Mouse (Mus musculus) midbrain, embryonic 14.5 days (tissue): ENCODE data around the gene Mecom. TPM values are rescaled to one million over a fixed set of nuclear protein-coding genes. Genes with fewer than 3 reads are reported as not detected.

Source experiments
- ATAC-seq: fragments of 200-750 bp; cut with Nextera tagmentation; 2 replicates; pipeline ENCODE4 v1.8.0; 2017; ENCODE audit warnings: moderate number of reproducible peaks, moderate library complexity; ENCODE audit not compliant: low FRiP score, low TSS enrichment
- DNase-seq: peaks from one replicate; pipeline ENCODE4 v3.0.0-alpha.2; 2015
- H3K27ac ChIP-seq: fragments of 300-500 bp; sonication (generic); replicated peaks from 2 replicates; pipeline ENCODE4 v1.5.1; 2014; ENCODE audit warnings: mild to moderate bottlenecking, low read depth, low read length, moderate library complexity
- H3K27me3 ChIP-seq: fragments of 300-500 bp; sonication (generic); 2 replicates; pipeline ENCODE4 v1.6.1; 2014; ENCODE audit warnings: low read length, control low read depth, mixed read lengths; ENCODE audit not compliant: control insufficient read depth, insufficient read depth
- H3K36me3 ChIP-seq: fragments of 300-500 bp; sonication (generic); 2 replicates; pipeline ENCODE4 v1.6.1; 2014; ENCODE audit warnings: low read length, control low read depth; ENCODE audit not compliant: control insufficient read depth, insufficient read depth
- H3K4me1 ChIP-seq: fragments of 300-500 bp; sonication (generic); 2 replicates; pipeline ENCODE4 v1.6.1; 2014; ENCODE audit warnings: mild to moderate bottlenecking, antibody characterized with exemption, low read length, control low read depth; ENCODE audit not compliant: control insufficient read depth, insufficient read depth
- H3K4me2 ChIP-seq: fragments of 300-500 bp; sonication (generic); 2 replicates; pipeline ENCODE4 v1.6.1; 2014; ENCODE audit warnings: mild to moderate bottlenecking, low read length, moderate library complexity
- H3K4me3 ChIP-seq: fragments of 300-500 bp; sonication (generic); replicated peaks from 2 replicates; pipeline ENCODE4 v1.5.1; 2014; ENCODE audit warnings: low read depth, low read length
- H3K9ac ChIP-seq: fragments of 300-500 bp; sonication (generic); replicated peaks from 2 replicates; pipeline ENCODE4 v1.6.1; 2014; ENCODE audit warnings: mild to moderate bottlenecking, low read length, moderate library complexity
- H3K9me3 ChIP-seq: fragments of 300-500 bp; sonication (generic); 2 replicates; pipeline ENCODE4 v1.6.1; 2016; ENCODE audit warnings: low read length, control low read depth, mixed read lengths; ENCODE audit not compliant: control insufficient read depth
- WGBS: fragments of 180-500 bp; shearing (Covaris S2); extraction: QIAGEN DNeasy Blood & Tissue Kit; methylation state at CpG from one replicate; pipeline ENCODE4 v1.1.7; 2014; 5-methylcytosine and 5-hydroxymethylcytosine counted together
- polyA plus RNA-seq: library from polyadenylated mRNA; unstranded; fragments of >200 nt; fragmentation: Nextera tagmentation; extraction: Ambion mirVana; gene quantifications from 2 replicates; pipeline ENCODE4 v1.2.1, GENCODE M21; 2014

The Mecom gene
- polyA plus RNA-seq, 1 experiment from 2014 or later = 10.1 TPM

- Histone ChIP-seq H3K9ac (no peak overlapping the region), H3K36me3 (no peaks in the 10 kb centered on the region), H3K9me3 (no peaks in the 10 kb centered on the region), H3K4me3 (no peak overlapping the region), H3K4me2 (no peak overlapping the region), H3K4me1 (peaks cover 10% of the 10 kb centered on the region; the same call in 1 of the 2 replicates), H3K27me3 (no peaks in the 10 kb centered on the region), H3K27ac (no peak overlapping the region)
- DNase-seq (no peak), ATAC-seq (no peak)
- 93% methylated on average over 8 of the region's 8 CpGs for WGBS
Observed at GRCm38 (mm10) chr3:30148378-30149079, 399.3 kb downstream of the Mecom start.

DNA sequence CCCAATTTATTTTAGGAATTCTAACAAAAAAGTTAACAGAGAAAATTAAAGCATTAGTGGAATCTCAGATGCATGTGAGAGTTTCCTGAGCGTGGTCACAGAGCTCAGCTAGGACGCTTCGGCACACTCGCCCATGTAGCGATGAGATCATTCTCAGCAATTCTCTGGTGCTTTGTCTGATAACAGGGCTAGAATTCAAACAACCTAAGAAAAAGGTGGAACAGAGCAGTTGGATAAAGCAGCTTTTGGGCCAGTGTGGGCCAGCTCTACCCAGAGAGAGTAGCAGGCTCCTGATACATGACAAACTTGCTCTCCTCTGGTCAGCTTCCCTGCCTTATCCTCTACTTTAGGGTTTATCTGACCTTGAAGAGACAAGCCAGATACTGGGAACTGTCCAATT is 402.8 kb downstream of the Mecom start:
- no peak overlapping the region for H3K9ac ChIP-seq
- H3K36me3 ChIP-seq = no peaks in the 10 kb centered on the region
- no peak for DNase-seq
- no peaks in the 10 kb centered on the region for H3K27me3 ChIP-seq
- H3K4me1 ChIP-seq = peaks cover 11% of the 10 kb centered on the region; the same call in 1 of the 2 replicates
- no peak for ATAC-seq
- no peaks in the 10 kb centered on the region for H3K9me3 ChIP-seq
- 84% methylated on average over 5 of the region's 5 CpGs for WGBS
- H3K4me2 ChIP-seq = no peak overlapping the region
- no peak overlapping the region for H3K4me3 ChIP-seq
- H3K27ac ChIP-seq = no peak overlapping the region

DNA sequence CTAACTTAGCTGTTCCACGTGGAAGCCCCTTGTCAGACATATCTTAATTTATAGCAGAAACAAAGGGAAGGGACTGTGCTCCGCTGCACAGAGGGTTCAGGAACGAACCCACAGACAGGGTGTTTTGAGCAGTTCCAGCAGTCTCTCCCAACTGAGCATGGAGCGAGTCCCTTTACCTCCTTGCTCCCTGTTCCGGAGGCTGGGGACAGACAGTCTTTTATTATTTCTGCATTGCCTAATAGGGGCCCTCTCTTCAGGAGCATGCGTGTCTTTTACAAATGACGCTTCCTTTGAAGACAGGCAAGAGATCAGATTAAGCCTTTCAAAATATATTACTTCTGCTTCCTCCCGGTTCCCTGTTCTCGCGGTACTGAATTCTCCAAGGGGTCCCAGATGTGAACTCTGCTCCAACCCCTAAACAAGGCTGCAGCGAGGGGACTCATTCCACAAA is 403.8 kb downstream of the Mecom start:
- Histone ChIP-seq H3K9me3 (no peaks in the 10 kb centered on the region), H3K4me2 (peak overlapping the region; percentile 37), H3K36me3 (no peaks in the 10 kb centered on the region), H3K27ac (no peak overlapping the region), H3K4me3 (no peak overlapping the region), H3K27me3 (no peaks in the 10 kb centered on the region), H3K9ac (no peak overlapping the region), H3K4me1 (peaks cover 11% of the 10 kb centered on the region; the same call in 1 of the 2 replicates)
- DNase-seq (peak; percentile 18), ATAC-seq (no peak)
- 11% methylated on average over 11 of the region's 11 CpGs for WGBS

DNA sequence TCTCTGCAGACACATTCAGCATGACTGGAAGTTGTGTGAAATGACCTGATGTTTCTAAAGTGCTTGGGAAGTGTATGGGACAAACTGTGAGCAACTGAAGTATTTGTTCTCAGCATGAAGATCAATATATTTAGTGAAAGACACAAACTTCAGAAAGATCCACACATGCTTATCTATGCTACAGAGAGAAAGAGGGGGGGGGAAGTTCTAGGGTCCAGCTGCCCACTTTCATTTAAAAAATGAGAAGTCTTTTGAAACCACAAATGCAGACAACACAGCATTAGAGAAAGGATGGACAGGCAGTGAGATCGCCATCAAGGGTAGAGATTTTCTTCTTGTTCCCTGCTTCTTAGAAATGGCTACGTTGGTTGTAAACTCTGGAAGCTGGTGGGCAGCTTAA is 404.4 kb downstream of the Mecom start:
- ATAC-seq (no peak), DNase-seq (no peak)
- H3K9ac ChIP-seq = no peak overlapping the region
- H3K27ac ChIP-seq = no peak overlapping the region
- H3K4me2 ChIP-seq = no peak overlapping the region
- H3K4me3 ChIP-seq = no peak overlapping the region
- no peaks in the 10 kb centered on the region for H3K9me3 ChIP-seq
- 74% methylated on average over 2 of the region's 2 CpGs for WGBS
- H3K27me3 ChIP-seq = no peaks in the 10 kb centered on the region
- no peaks in the 10 kb centered on the region for H3K36me3 ChIP-seq
- peaks cover 11% of the 10 kb centered on the region; the same call in 1 of the 2 replicates for H3K4me1 ChIP-seq

DNA sequence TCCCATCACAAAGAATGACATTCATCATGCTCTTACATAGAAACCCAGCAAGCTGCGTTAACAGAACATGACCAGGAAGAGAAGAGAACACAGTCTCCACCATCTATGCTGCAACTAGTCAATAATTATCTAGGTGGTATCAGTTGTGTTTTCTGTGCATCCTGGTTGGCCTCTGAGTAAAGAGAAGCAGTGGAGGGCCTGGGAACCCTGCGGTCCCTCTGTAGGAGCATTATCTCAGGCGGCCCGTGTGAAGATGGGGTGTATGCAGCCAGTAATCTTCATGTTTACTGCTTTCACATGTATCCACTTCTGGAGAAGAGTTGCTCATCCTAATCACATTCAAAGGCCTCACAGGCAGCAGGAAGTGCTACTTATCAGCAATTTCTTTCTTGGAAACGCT is 407.5 kb downstream of the Mecom start:
- Histone ChIP-seq H3K4me3 (no peak overlapping the region), H3K9me3 (no peaks in the 10 kb centered on the region), H3K9ac (no peak overlapping the region), H3K4me1 (peaks cover 11% of the 10 kb centered on the region; the same call in 1 of the 2 replicates), H3K4me2 (no peak overlapping the region), H3K27me3 (no peaks in the 10 kb centered on the region), H3K36me3 (no peaks in the 10 kb centered on the region), H3K27ac (no peak overlapping the region)
- DNase-seq = no peak
- ATAC-seq = no peak
- WGBS = 88% methylated on average over 5 of the region's 5 CpGs

- ATAC-seq (no peak), DNase-seq (no peak)
- Histone ChIP-seq H3K27ac (no peak overlapping the region), H3K4me1 (peaks cover 11% of the 10 kb centered on the region; the same call in 1 of the 2 replicates), H3K9me3 (no peaks in the 10 kb centered on the region), H3K36me3 (no peaks in the 10 kb centered on the region), H3K27me3 (no peaks in the 10 kb centered on the region), H3K4me3 (no peak overlapping the region), H3K9ac (no peak overlapping the region), H3K4me2 (no peak overlapping the region)
- 74% methylated on average over 4 of the region's 4 CpGs for WGBS
Observed at GRCm38 (mm10) chr3:30139678-30140077, 408.1 kb downstream of the Mecom start.

- Histone ChIP-seq H3K27ac (no peak overlapping the region), H3K9ac (no peak overlapping the region), H3K4me1 (peaks cover 2% of the 10 kb centered on the region; the same call in 1 of the 2 replicates), H3K4me2 (no peak overlapping the region), H3K9me3 (no peaks in the 10 kb centered on the region), H3K27me3 (no peaks in the 10 kb centered on the region), H3K36me3 (no peaks in the 10 kb centered on the region), H3K4me3 (no peak overlapping the region)
- 95% methylated on average over 6 of the region's 6 CpGs for WGBS
- DNase-seq (no peak), ATAC-seq (no peak)
Observed at GRCm38 (mm10) chr3:30138588-30138987, 409.2 kb downstream of the Mecom start.

- no peak overlapping the region for H3K4me2 ChIP-seq
- H3K4me3 ChIP-seq = no peak overlapping the region
- H3K36me3 ChIP-seq = no peaks in the 10 kb centered on the region
- DNase-seq = no peak
- no peaks in the 10 kb centered on the region for H3K9me3 ChIP-seq
- WGBS = 84% methylated on average over 6 of the region's 6 CpGs
- no peak overlapping the region for H3K27ac ChIP-seq
- no peaks in the 10 kb centered on the region for H3K27me3 ChIP-seq
- no peaks in the 10 kb centered on the region for H3K4me1 ChIP-seq
- no peak for ATAC-seq
- no peak overlapping the region for H3K9ac ChIP-seq
Observed at GRCm38 (mm10) chr3:30135857-30136256, 412.0 kb downstream of the Mecom start.

DNA sequence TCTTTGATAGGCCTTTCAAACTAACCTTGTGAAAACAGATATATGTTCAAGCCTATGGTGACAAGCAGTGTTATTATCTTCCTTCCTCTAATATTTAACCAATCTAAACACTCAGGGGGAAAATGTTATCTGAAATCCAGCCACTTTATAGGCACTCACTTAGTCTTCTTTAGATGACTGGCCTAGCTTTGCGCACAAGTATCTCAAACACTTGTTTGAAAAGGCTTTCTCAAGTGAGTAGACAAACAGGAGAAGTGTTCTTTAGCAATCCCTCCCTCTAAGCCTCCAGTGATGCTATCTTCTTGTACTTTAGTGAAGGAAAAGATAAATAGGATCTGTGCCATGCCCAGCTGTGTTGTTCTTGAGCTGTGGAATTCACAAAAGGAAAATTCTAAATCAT is 412.7 kb downstream of the Mecom start:
- H3K9me3 ChIP-seq = no peaks in the 10 kb centered on the region
- WGBS = 100% methylated on average over 1 of the region's 1 CpGs
- H3K9ac ChIP-seq = no peak overlapping the region
- H3K27me3 ChIP-seq = no peaks in the 10 kb centered on the region
- ATAC-seq = no peak
- H3K4me3 ChIP-seq = no peak overlapping the region
- no peak for DNase-seq
- H3K27ac ChIP-seq = no peak overlapping the region
- H3K36me3 ChIP-seq = no peaks in the 10 kb centered on the region
- H3K4me1 ChIP-seq = no peaks in the 10 kb centered on the region
- H3K4me2 ChIP-seq = no peak overlapping the region
